Mouse (Mus musculus) hindbrain, embryonic 15.5 days (tissue): Measurements from ENCODE around the gene Olfr455. TPM values are rescaled to one million over a fixed set of nuclear protein-coding genes. Genes with fewer than 3 reads are reported as not detected.
A peak's percentile ranks its signal among the peaks of the same experiment; 100 is the strongest.

Experiments
- ATAC-seq: fragments of 200-750 bp; cut with Nextera tagmentation; 2 replicates; pipeline ENCODE4 v1.8.0; 2017; ENCODE audit warnings: low read depth, moderate number of reproducible peaks, moderate TSS enrichment; ENCODE audit not compliant: low FRiP score
- H3K27ac ChIP-seq: fragments of 300-500 bp; sonication (generic); replicated peaks from 2 replicates; pipeline ENCODE4 v1.5.1; 2015; ENCODE audit warnings: mild to moderate bottlenecking, inconsistent platforms
- H3K27me3 ChIP-seq: fragments of 300-500 bp; sonication (generic); 2 replicates; pipeline ENCODE4 v1.6.1; 2015; ENCODE audit warnings: control low read depth, inconsistent platforms
- H3K36me3 ChIP-seq: fragments of 300-500 bp; sonication (generic); 2 replicates; pipeline ENCODE4 v1.6.1; 2015; ENCODE audit warnings: control low read depth, inconsistent platforms
- H3K4me1 ChIP-seq: fragments of 300-500 bp; sonication (generic); replicated peaks from 2 replicates; pipeline ENCODE4 v1.6.1; 2015; ENCODE audit warnings: control low read depth, inconsistent platforms
- H3K4me2 ChIP-seq: fragments of 300-500 bp; sonication (generic); 2 replicates; pipeline ENCODE4 v1.6.1; 2015; ENCODE audit warnings: moderate library complexity, mild to moderate bottlenecking, inconsistent platforms
- H3K4me3 ChIP-seq: fragments of 300-500 bp; sonication (generic); 2 replicates; pipeline ENCODE4 v1.5.1; 2015; ENCODE audit warnings: mild to moderate bottlenecking, inconsistent platforms
- H3K9ac ChIP-seq: fragments of 300-500 bp; sonication (generic); 2 replicates; pipeline ENCODE4 v1.6.1; 2015; ENCODE audit warnings: inconsistent platforms
- H3K9me3 ChIP-seq: fragments of 300-500 bp; sonication (generic); 2 replicates; pipeline ENCODE4 v1.6.1; 2016; ENCODE audit warnings: control low read depth, inconsistent platforms
- WGBS: fragments of 180-500 bp; shearing (Covaris S2); methylation state at CpG from one replicate; pipeline ENCODE4 v1.1.7; 2015; 5-methylcytosine and 5-hydroxymethylcytosine counted together
- polyA plus RNA-seq: library from polyadenylated mRNA; unstranded; fragments of >200 nt; fragmentation: Nextera tagmentation; extraction: Ambion mirVana; gene quantifications from 2 replicates; pipeline ENCODE4 v1.2.1, GENCODE M21; 2015

Gene Olfr455
- not detected in 2 replicates for polyA plus RNA-seq

DNA sequence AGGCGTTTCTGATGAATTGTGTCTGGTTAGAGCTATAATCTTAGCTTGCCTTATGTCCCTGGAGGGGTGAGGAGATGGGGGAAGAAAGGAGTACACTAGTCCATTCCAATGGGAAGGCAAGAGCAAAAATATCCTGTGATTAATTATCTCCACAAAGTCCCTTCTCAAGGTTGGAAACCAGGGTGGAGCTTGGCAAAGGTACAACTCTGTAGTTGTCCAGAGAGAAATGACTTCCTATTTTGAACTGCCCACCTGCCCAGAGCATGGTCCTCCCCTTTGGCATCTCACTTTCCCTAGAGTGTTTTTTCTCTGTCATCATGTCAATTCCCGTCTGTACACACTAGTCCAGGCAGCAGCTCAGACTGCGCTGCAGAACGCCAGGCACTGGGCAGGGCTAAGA is at the start of gene Olfr455:
Olfr455 (minus strand) TSS at position 127 of the 400 bp plus-strand sequence.
- no peaks in the 10 kb centered on the region for H3K27me3 ChIP-seq
- H3K4me2 ChIP-seq = no peak within 1 kb of the TSS
- no peak within 1 kb of the TSS for H3K27ac ChIP-seq
- WGBS = 89% methylated on average over 4 of the region's 4 CpGs
- no peak within 1 kb of the TSS for H3K4me3 ChIP-seq
- no peaks in the 10 kb centered on the region for H3K9me3 ChIP-seq
- H3K36me3 ChIP-seq = no peaks in the 10 kb centered on the region
- ATAC-seq = no peak
- H3K4me1 ChIP-seq = no peaks in the 10 kb centered on the region
- no peak within 1 kb of the TSS for H3K9ac ChIP-seq

DNA sequence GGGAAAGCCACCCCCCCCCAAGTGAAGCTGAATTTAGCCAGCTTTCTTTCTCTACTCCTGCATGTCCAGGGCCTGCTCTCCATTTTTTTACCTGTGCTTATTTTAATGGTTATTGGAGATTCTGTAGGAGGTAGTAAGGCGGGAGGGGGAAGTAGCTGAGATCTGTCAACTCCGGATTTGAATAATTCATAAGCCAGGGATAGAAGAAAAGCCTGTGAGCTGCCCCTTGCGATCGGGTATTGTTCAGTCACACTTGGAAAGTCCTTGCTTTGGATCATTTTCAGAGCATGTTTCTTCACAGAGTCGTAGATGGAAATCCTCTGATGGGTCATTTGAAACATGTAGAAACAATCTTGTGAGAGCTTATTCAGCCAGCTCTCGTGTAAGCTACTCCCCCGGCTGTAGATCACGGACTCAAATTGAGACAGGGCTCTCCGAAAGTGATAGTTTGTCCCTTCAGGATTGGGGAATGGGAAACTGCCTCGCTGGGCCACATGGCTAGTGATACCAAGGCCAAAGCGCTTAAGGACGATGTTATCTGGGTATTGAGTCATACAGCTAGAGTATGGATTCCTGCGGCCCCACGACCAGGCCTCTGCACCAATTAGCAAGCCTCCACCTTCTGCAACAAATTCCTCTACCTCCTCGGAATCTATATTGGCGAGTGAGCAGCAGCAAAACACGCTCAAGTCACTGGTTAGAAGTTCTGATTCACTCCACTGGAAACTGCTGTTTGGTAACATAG is 45.9 kb upstream of the Olfr455 start:
- H3K36me3 ChIP-seq = no peaks in the 10 kb centered on the region
- H3K27ac ChIP-seq = no peak overlapping the region
- ATAC-seq = no peak
- no peaks in the 10 kb centered on the region for H3K27me3 ChIP-seq
- 62% methylated on average over 17 of the region's 17 CpGs for WGBS
- no peaks in the 10 kb centered on the region for H3K4me1 ChIP-seq
- H3K9ac ChIP-seq = no peak overlapping the region
- no peaks in the 10 kb centered on the region for H3K9me3 ChIP-seq
- H3K4me3 ChIP-seq = no peak overlapping the region
- H3K4me2 ChIP-seq = no peak overlapping the region

DNA sequence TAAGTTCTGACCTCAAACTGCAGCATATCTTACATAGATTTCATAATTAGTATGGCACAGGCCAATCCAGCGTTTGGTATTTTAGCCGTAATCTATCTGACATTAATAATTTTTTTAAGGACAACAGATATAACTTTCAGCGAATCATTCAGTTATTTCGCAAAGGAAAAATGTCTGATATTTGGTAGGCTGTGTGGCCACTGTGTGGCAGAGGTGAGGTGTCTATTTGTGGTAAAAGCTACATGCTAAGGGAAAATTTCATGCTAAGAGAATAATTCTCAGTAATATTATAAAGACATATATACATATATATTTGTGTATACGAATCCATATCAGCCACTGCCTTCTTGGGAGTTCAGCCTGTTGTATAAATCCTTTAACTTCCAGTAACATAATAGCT is 39.2 kb upstream of the Olfr455 start:
- H3K9ac ChIP-seq = no peak overlapping the region
- H3K4me3 ChIP-seq = no peak overlapping the region

DNA sequence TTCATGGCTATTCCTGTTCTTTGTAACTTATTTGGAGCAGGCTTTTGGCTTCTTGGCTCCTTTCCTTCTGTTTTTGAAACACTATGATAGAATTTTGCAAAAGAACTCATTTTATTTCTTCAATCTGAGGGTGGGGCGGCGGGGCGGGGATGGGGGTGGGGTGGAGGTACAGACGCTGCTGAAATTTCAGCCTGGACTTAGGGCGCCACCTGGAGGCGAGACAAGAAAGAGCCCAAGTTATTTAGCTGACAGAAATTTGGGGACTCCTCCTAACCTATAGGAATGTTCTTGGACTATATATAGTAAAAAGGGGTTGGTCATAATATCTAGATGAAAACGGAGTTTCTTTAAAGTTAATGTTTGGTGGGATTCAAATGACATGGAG is 36.1 kb upstream of the Olfr455 start:
- Histone ChIP-seq H3K4me3 (no peak overlapping the region), H3K9ac (no peak overlapping the region), H3K27me3 (no peaks in the 10 kb centered on the region), H3K27ac (no peak overlapping the region), H3K4me1 (no peaks in the 10 kb centered on the region), H3K9me3 (no peaks in the 10 kb centered on the region), H3K4me2 (peak overlapping the region; percentile 32), H3K36me3 (no peaks in the 10 kb centered on the region)
- 2% methylated on average over 7 of the region's 7 CpGs for WGBS
- no peak for ATAC-seq

More for the DNA sequence above, 39.2 kb upstream of the Olfr455 start:
- H3K36me3 ChIP-seq = no peaks in the 10 kb centered on the region
- no peaks in the 10 kb centered on the region for H3K4me1 ChIP-seq
- no peaks in the 10 kb centered on the region for H3K9me3 ChIP-seq
- 90% methylated on average over 5 of the region's 5 CpGs for WGBS
- H3K27ac ChIP-seq = no peak overlapping the region
- no peak overlapping the region for H3K4me2 ChIP-seq
- H3K27me3 ChIP-seq = no peaks in the 10 kb centered on the region
- ATAC-seq = no peak

DNA sequence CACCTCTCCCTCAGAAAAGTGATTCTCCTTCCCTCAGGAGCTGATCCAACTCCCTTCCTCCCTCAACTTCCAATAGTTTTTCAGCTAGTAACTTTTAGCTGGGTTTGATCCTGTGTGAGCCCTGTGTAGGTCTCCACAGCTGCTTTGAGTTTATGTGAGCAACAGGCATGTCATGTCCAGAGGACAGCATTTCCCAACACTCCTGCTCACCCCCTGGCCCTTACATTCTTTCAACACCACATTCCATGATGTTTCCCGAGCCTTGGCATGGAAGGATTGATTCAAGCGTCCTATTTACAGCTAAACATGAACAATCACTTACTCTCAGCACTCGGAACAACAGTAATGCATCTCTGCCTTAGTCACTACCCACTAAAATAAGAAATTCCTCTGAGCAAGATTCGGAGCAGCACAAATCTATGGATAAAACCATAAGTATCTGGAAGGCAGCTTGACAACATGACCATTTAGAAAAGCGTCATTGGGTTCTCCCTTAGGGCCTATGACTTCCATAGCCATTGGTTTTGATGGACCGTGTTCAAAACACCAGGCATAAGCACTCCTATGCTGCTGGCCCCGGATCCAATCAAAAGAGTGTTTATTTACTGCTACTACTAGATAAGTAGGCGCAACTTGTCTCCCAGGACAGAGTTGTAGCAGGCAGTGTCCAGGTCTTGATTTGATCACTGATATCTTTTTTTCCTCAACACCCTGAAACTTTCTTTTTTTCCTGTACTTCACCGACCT is 35.5 kb upstream of the Olfr455 start:
- Histone ChIP-seq H3K9ac (no peak overlapping the region), H3K4me2 (peak overlapping the region; percentile 32)
- whole genome bisulfite sequencing = 70% methylated on average over 9 of the region's 9 CpGs

DNA sequence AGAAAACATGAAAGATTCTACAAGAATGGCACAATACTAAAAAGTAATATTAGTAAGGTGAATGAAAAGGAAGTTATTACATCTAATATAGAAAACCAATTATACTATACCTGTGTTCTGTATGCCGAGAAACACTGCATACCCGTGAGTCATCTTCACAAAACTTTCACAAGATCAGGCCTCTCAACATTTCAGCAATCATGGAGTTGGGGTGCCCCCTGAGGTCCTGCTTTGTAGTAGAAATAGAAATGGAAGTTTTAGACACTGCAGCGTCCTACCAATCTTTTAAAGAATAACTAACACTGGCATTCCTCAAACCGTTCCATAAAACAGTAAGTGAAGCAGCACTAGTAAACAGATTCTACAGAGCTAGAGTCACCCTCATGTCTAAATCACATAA is 31.3 kb upstream of the Olfr455 start:
- Histone ChIP-seq H3K9ac (no peak overlapping the region), H3K9me3 (no peaks in the 10 kb centered on the region)
- 87% methylated on average over 4 of the region's 4 CpGs for WGBS

More for the DNA sequence above, 35.5 kb upstream of the Olfr455 start:
- H3K27me3 ChIP-seq = no peaks in the 10 kb centered on the region
- no peak overlapping the region for H3K4me3 ChIP-seq
- H3K9me3 ChIP-seq = no peaks in the 10 kb centered on the region
- no peaks in the 10 kb centered on the region for H3K4me1 ChIP-seq
- ATAC-seq = no peak
- H3K36me3 ChIP-seq = no peaks in the 10 kb centered on the region
- no peak overlapping the region for H3K27ac ChIP-seq

DNA sequence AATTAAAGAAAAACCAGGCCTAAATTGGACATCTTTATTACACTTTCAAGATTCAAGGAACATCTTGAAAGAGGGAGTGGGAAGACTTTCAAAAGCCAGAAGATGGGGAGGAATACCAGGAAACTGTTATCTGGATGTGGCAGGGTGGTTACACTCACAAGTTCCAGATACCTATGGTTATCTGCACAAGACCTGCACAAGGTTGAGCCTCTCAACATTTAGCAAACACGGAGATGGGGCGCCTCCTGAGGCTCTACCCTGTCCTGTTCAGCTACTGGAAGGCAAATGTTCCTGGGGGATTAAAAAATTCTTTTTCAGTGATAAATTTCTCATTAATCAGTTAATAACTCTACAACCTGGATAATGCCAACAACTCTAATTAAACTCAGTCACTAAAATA is 30.0 kb upstream of the Olfr455 start:
- H3K9ac ChIP-seq = no peak overlapping the region
- no peaks in the 10 kb centered on the region for H3K36me3 ChIP-seq
- no peak overlapping the region for H3K27ac ChIP-seq
- H3K9me3 ChIP-seq = no peaks in the 10 kb centered on the region
- no peak for ATAC-seq
- no peaks in the 10 kb centered on the region for H3K27me3 ChIP-seq
- WGBS = 92% methylated on average over 2 of the region's 2 CpGs
- no peaks in the 10 kb centered on the region for H3K4me1 ChIP-seq
- H3K4me2 ChIP-seq = no peak overlapping the region
- H3K4me3 ChIP-seq = no peak overlapping the region

More for the DNA sequence above, 31.3 kb upstream of the Olfr455 start:
- Histone ChIP-seq H3K4me2 (no peak overlapping the region), H3K4me1 (no peaks in the 10 kb centered on the region), H3K36me3 (no peaks in the 10 kb centered on the region), H3K27me3 (no peaks in the 10 kb centered on the region), H3K4me3 (no peak overlapping the region), H3K27ac (no peak overlapping the region)
- no peak for ATAC-seq

DNA sequence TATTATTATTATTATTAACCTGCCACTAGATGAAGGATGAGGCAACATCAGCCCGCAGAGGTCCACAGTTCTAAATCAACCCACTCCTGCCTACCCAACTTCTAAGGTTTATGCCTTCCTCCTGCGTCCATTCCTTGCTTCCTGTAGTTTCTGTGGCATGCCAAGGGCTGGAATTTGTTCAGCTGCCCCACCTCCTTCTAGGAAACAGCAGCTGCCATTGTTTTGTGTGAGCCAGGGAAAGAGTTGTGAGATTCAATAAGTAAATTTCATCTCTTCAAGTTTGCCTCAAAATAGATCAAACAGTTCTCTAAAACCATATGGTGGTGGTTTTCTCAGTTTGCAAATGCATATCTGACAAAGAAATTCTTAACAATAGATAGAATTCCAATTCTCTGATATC is 20.8 kb upstream of the Olfr455 start:
- 81% methylated on average over 2 of the region's 2 CpGs for WGBS
- ATAC-seq = no peak
- no peaks in the 10 kb centered on the region for H3K27me3 ChIP-seq
- H3K36me3 ChIP-seq = no peaks in the 10 kb centered on the region
- no peak overlapping the region for H3K4me2 ChIP-seq
- H3K4me3 ChIP-seq = no peak overlapping the region
- no peak overlapping the region for H3K27ac ChIP-seq
- H3K4me1 ChIP-seq = no peaks in the 10 kb centered on the region
- H3K9ac ChIP-seq = no peak overlapping the region
- no peaks in the 10 kb centered on the region for H3K9me3 ChIP-seq

DNA sequence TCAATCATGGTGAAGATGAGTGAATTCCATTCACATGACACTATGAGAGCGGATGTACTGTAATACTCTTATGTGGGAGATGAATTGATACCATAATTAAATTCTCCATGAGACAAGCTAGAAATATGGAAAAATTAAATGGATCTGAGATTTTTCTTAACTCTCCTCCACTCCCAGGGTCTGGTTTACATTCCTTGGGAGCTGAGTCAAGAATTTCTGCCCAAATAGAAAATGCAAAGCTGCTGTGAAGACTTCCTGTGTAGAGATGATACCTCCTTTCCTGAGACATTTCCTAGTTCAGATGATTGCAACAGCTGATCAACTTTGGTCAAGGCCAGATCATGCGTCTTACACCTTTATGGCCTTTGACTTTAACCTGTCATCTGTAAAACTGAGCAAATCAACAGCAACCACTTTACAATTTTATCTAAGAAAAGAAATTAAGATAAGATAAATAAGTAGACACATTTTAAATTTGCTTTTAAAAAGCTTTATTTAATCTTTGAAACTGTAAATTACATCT is 18.8 kb upstream of the Olfr455 start:
- Histone ChIP-seq H3K4me2 (no peak overlapping the region), H3K9me3 (no peaks in the 10 kb centered on the region), H3K9ac (no peak overlapping the region), H3K27me3 (no peaks in the 10 kb centered on the region), H3K4me1 (no peaks in the 10 kb centered on the region), H3K27ac (no peak overlapping the region), H3K36me3 (no peaks in the 10 kb centered on the region), H3K4me3 (no peak overlapping the region)
- no peak for ATAC-seq
- WGBS = 88% methylated on average over 2 of the region's 2 CpGs

DNA sequence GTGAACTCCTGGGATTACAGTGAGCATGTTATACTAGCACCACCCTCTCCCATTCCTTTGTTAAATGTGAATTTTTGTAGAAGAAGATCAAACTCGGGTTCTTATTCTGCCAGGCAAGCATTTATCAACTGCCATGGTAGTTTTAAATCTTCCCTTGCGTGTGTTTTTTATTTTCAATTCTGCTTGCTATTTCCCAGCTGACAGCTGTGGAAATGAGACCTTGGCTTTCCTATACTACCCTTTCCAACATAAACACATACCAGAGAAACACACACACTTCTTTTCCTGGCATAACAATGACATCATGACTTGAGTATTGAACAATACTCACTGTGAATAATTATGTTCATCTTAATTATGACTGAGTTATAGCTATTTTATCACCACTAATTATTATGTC is 14.9 kb upstream of the Olfr455 start:
- no peaks in the 10 kb centered on the region for H3K27me3 ChIP-seq
- no peaks in the 10 kb centered on the region for H3K36me3 ChIP-seq
- no peak overlapping the region for H3K9ac ChIP-seq
- no peak overlapping the region for H3K27ac ChIP-seq
- WGBS = 69% methylated on average over 2 of the region's 2 CpGs
- H3K9me3 ChIP-seq = no peaks in the 10 kb centered on the region
- H3K4me1 ChIP-seq = no peaks in the 10 kb centered on the region
- H3K4me2 ChIP-seq = no peak overlapping the region
- no peak for ATAC-seq
- no peak overlapping the region for H3K4me3 ChIP-seq

DNA sequence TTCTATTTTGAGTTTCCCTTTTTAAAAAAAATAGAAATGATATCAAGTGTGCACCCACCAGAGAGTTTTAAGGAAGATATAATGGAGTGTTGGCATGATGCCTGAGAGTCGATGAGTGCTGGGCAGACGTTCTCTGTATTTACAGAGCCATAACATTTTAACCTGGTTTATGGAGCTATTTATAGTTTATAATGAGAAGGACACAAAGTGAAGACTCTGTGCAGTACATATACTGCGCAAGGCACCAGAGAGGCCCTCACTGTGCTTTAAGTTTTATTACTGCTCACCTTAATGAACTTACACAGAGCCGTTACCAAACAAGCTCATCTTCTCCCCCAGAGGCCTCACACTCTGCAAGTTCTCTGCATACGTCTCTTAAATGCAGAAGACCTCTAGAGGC is 13.5 kb upstream of the Olfr455 start:
- Histone ChIP-seq H3K9me3 (no peaks in the 10 kb centered on the region), H3K4me1 (no peaks in the 10 kb centered on the region), H3K4me3 (no peak overlapping the region), H3K27ac (no peak overlapping the region), H3K27me3 (no peaks in the 10 kb centered on the region), H3K9ac (no peak overlapping the region), H3K4me2 (no peak overlapping the region), H3K36me3 (no peaks in the 10 kb centered on the region)
- ATAC-seq = no peak
- 73% methylated on average over 5 of the region's 5 CpGs for WGBS

DNA sequence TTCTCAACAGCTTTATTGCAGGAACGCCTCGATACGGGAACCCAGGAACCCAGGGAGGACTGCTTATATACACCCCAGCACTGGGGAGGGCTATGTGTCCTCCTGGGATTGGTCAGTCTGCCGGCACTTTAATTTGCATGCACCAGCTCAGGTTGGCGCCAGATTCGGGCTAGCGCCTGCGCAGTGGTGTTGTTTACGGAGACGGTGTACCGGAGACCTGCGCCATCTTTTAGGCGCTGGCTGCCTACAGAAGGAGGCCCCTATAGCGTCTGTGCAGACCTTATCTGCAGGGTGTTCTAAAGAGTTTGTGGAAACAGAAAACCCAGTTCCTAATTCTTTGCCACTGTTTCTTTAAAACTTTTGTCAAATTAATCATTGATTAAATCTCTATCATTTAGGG is 11.3 kb upstream of the Olfr455 start:
- Histone ChIP-seq H3K9ac (no peak overlapping the region), H3K27ac (no peak overlapping the region), H3K36me3 (no peaks in the 10 kb centered on the region), H3K4me3 (no peak overlapping the region), H3K4me1 (no peaks in the 10 kb centered on the region), H3K27me3 (no peaks in the 10 kb centered on the region), H3K4me2 (no peak overlapping the region), H3K9me3 (no peaks in the 10 kb centered on the region)
- 96% methylated on average over 14 of the region's 14 CpGs for WGBS
- no peak for ATAC-seq
